Mouse (Mus musculus) neural tube, embryonic 10.5 days (tissue): ENCODE results near the gene Lhfp.
A peak's percentile ranks its signal among the peaks of the same experiment; 100 is the strongest.
"Not testable (repeated sequence)": the region's sequence is repeated elsewhere in the genome, so short reads cannot be mapped to it uniquely, and the experiment has no call there.

Source experiments
- DNase-seq: peaks from one replicate; pipeline ENCODE4 v3.0.0-alpha.2; 2017; ENCODE audit warnings: low spot score; ENCODE audit errors: extremely low spot score

The Lhfp gene

GRCm38 (mm10) chr3:53087156-53087805 lies 46.0 kb downstream of the Lhfp start:
- DNase-seq = no peak

- no peak for DNase-seq
These were observed 48.6 kb downstream of the Lhfp start for GRCm38 (mm10) chr3:53089921-53090320.

GRCm38 (mm10) chr3:53100210-53100609 lies 58.9 kb downstream of the Lhfp start:
- DNase-seq = no peak

GRCm38 (mm10) chr3:53100803-53101202 lies 59.5 kb downstream of the Lhfp start:
- DNase-seq = no peak

- no peak for DNase-seq
These were observed 60.4 kb downstream of the Lhfp start for GRCm38 (mm10) chr3:53101711-53102110.

- no peak for DNase-seq
These were observed 60.9 kb downstream of the Lhfp start for GRCm38 (mm10) chr3:53102131-53102756.

GRCm38 (mm10) chr3:53102757-53103153 lies 61.4 kb downstream of the Lhfp start:
- peak; percentile 24 for DNase-seq

GRCm38 (mm10) chr3:53108594-53109373 lies 67.5 kb downstream of the Lhfp start:
- no peak for DNase-seq

GRCm38 (mm10) chr3:53109879-53110278 lies 68.6 kb downstream of the Lhfp start:
- DNase-seq = no peak

- peak; percentile 15 for DNase-seq
These were observed 70.7 kb downstream of the Lhfp start for GRCm38 (mm10) chr3:53112048-53112447.

- not testable (repeated sequence) for DNase-seq
These were observed 77.4 kb downstream of the Lhfp start for GRCm38 (mm10) chr3:53118755-53119154.

- no peak for DNase-seq
These were observed 78.7 kb downstream of the Lhfp start for GRCm38 (mm10) chr3:53119978-53120377.

- DNase-seq = no peak
These were observed 84.2 kb downstream of the Lhfp start for GRCm38 (mm10) chr3:53125495-53125894.

GRCm38 (mm10) chr3:53138785-53139184 lies 97.5 kb downstream of the Lhfp start:
- no peak for DNase-seq

GRCm38 (mm10) chr3:53139205-53139604 lies 97.9 kb downstream of the Lhfp start:
- DNase-seq = no peak

GRCm38 (mm10) chr3:53139642-53140041 lies 98.3 kb downstream of the Lhfp start:
- no peak for DNase-seq

GRCm38 (mm10) chr3:53142528-53142927 lies 101.2 kb downstream of the Lhfp start:
- DNase-seq = no peak

GRCm38 (mm10) chr3:53145526-53145925 lies 104.2 kb downstream of the Lhfp start:
- DNase-seq = no peak

- no peak for DNase-seq
These were observed 104.6 kb downstream of the Lhfp start for GRCm38 (mm10) chr3:53145946-53146345.

GRCm38 (mm10) chr3:53147001-53147400 lies 105.7 kb downstream of the Lhfp start:
- no peak for DNase-seq

GRCm38 (mm10) chr3:53148751-53149150 lies 107.4 kb downstream of the Lhfp start:
- DNase-seq = no peak

GRCm38 (mm10) chr3:53149625-53150320 lies 108.4 kb downstream of the Lhfp start:
- DNase-seq = no peak
